Mouse (Mus musculus) thymus, adult 2 months (tissue): ENCODE measurements at regions not wholly inside any gene's neighbourhood (a gene's known extent, or its start where the extent isn't known, plus 50 kb on each side); places are given as distances from the start of the nearest gene placed in this dataset.

Experiments
- CTCF ChIP-seq: fragments of 200-500 bp; IDR thresholded peaks from 2 replicates; pipeline ENCODE4 v1.5.1; 2012; ENCODE audit warnings: mild to moderate bottlenecking, control low read depth, low read length, moderate library complexity, borderline replicate concordance; ENCODE audit not compliant: control insufficient read depth, poor library complexity, insufficient read depth; ENCODE audit errors: extremely low read depth
- POLR2A ChIP-seq: fragments of 200-500 bp; IDR thresholded peaks from 2 replicates; pipeline ENCODE4 v1.6.1; 2012; ENCODE audit warnings: mild to moderate bottlenecking, low read length, control low read depth, moderate library complexity; ENCODE audit not compliant: control insufficient read depth, poor library complexity, insufficient read depth; ENCODE audit errors: extremely low read depth

GRCm38 (mm10) chr6:84477072-84477471 is 116.6 kb downstream of the Cyp26b1 start:
- TF ChIP-seq POLR2A, result no peak
- TF ChIP-seq CTCF, result no peak
